Mouse (Mus musculus) forebrain, embryonic 15.5 days (tissue): ENCODE results near the gene Ppp1r15a. TPM values are rescaled to one million over a fixed set of nuclear protein-coding genes. Genes with fewer than 3 reads are reported as not detected.
"Not testable (repeated sequence)": the region's sequence is repeated elsewhere in the genome, so short reads cannot be mapped to it uniquely, and the experiment has no call there.

Source experiments
- ATAC-seq: fragments of 200-750 bp; cut with Nextera tagmentation; replicated peaks from 2 replicates; pipeline ENCODE4 v1.8.0; 2017; ENCODE audit warnings: mild to moderate bottlenecking, moderate TSS enrichment, moderate library complexity
- H3K27ac ChIP-seq: fragments of 300-500 bp; sonication (generic); replicated peaks from 2 replicates; pipeline ENCODE4 v1.5.1; 2015; ENCODE audit warnings: mild to moderate bottlenecking, inconsistent platforms
- H3K27me3 ChIP-seq: fragments of 300-500 bp; sonication (generic); 2 replicates; pipeline ENCODE4 v1.6.1; 2015; ENCODE audit warnings: inconsistent platforms
- H3K36me3 ChIP-seq: fragments of 300-500 bp; sonication (generic); 2 replicates; pipeline ENCODE4 v1.6.1; 2015; ENCODE audit warnings: mild to moderate bottlenecking, inconsistent platforms
- H3K4me1 ChIP-seq: fragments of 300-500 bp; sonication (generic); 2 replicates; pipeline ENCODE4 v1.6.1; 2015; ENCODE audit warnings: inconsistent platforms
- H3K4me2 ChIP-seq: fragments of 300-500 bp; sonication (generic); replicated peaks from 2 replicates; pipeline ENCODE4 v1.6.1; 2015; ENCODE audit warnings: mild to moderate bottlenecking, inconsistent platforms
- H3K4me3 ChIP-seq: fragments of 300-500 bp; sonication (generic); 2 replicates; pipeline ENCODE4 v1.5.1; 2015; ENCODE audit warnings: mild to moderate bottlenecking, inconsistent platforms
- H3K9ac ChIP-seq: fragments of 300-500 bp; sonication (generic); replicated peaks from 2 replicates; pipeline ENCODE4 v1.6.1; 2015; ENCODE audit warnings: mild to moderate bottlenecking, inconsistent platforms
- H3K9me3 ChIP-seq: fragments of 300-500 bp; sonication (generic); 2 replicates; pipeline ENCODE4 v1.6.1; 2016; ENCODE audit warnings: inconsistent platforms
- WGBS: fragments of 180-500 bp; shearing (Covaris S2); methylation state at CpG from one replicate; pipeline ENCODE4 v1.1.7; 2015; ENCODE audit warnings: mixed read lengths; 5-methylcytosine and 5-hydroxymethylcytosine counted together
- polyA plus RNA-seq: library from polyadenylated mRNA; unstranded; fragments of >200 nt; fragmentation: Nextera tagmentation; extraction: Ambion mirVana; gene quantifications from 2 replicates; pipeline ENCODE4 v1.2.1, GENCODE M21; 2015

Gene Ppp1r15a
- polyA plus RNA-seq, 1 experiment from 2014 or later = 15.4 TPM

DNA sequence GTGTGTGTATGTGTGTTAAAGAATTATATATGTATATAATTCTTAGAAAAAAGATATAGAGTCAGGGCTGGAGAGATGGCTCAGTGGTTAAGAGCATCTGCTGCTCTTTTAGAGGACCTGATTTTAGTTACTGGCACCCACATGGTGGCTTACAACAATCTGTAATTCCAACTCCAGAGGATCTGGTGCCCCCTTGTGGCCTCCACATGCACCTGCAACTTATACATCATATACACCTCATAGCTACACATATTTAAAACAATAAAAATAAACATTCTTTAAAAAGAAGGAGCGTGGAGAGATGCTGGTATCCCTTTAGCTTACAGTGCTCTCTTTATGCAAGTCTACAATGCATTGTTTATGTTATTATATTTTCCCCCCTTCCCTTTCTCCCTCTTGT is 18.5 kb upstream of the Ppp1r15a start:
- no peak for ATAC-seq
- no peak overlapping the region for H3K27ac ChIP-seq
- H3K36me3 ChIP-seq = no peaks in the 10 kb centered on the region
- no peak overlapping the region for H3K4me2 ChIP-seq
- H3K27me3 ChIP-seq = no peaks in the 10 kb centered on the region
- H3K4me1 ChIP-seq = no peaks in the 10 kb centered on the region
- H3K9me3 ChIP-seq = no peaks in the 10 kb centered on the region
- 97% methylated on average over 1 of the region's 1 CpGs for WGBS
- H3K4me3 ChIP-seq = no peak overlapping the region
- H3K9ac ChIP-seq = no peak overlapping the region

DNA sequence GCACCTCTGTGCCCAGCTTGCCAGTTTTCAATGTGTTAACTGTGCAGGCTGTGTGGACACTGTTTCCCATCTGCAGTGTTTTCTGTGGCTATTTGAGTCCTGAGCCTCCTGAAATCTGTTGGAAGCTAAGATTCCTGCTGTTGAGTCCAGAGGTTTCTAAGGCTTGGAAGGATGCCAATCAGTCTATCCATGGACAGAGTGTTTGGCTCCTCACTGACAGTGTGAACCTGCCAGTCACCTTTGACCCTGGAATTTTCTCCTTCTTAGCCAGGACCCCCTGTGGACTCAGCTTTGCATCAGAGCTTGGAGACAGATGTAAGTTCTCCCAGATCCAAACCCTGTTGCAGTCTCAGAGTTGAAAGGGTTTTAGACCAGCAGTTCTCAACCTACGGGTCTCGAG is 14.1 kb upstream of the Ppp1r15a start:
- no peak for ATAC-seq
- no peak overlapping the region for H3K9ac ChIP-seq
- no peaks in the 10 kb centered on the region for H3K9me3 ChIP-seq
- H3K4me1 ChIP-seq = peaks cover 7% of the 10 kb centered on the region
- 73% methylated on average over 2 of the region's 2 CpGs for WGBS
- no peak overlapping the region for H3K27ac ChIP-seq
- no peaks in the 10 kb centered on the region for H3K27me3 ChIP-seq
- H3K4me3 ChIP-seq = no peak overlapping the region
- H3K4me2 ChIP-seq = no peak overlapping the region
- no peaks in the 10 kb centered on the region for H3K36me3 ChIP-seq

DNA sequence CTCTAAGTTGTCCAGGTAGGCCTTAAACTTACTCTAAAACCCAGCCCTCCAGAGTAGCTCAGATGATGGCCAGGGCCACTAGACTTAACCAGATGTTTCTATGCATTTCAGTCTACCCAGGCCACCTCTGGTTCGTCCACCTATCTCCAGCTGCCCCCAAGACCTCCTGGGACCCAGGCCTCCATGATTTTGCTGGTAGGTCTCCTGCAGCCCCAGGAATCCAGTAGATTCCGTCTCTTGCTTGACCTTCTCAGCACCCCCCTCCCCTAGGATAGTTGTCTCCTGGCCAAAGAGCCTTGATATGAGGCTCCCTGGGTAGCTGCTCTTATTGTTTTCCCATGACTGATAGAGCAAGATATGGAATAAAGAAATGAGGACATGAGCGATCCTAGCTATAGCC is 13.0 kb upstream of the Ppp1r15a start:
- no peak overlapping the region for H3K4me3 ChIP-seq
- no peak overlapping the region for H3K9ac ChIP-seq
- H3K4me1 ChIP-seq = peaks cover 7% of the 10 kb centered on the region
- WGBS = 90% methylated on average over 3 of the region's 3 CpGs
- no peak; the same call in 1 of the 2 replicates for ATAC-seq
- H3K36me3 ChIP-seq = no peaks in the 10 kb centered on the region
- no peak overlapping the region for H3K4me2 ChIP-seq
- no peaks in the 10 kb centered on the region for H3K9me3 ChIP-seq
- no peaks in the 10 kb centered on the region for H3K27me3 ChIP-seq
- H3K27ac ChIP-seq = no peak overlapping the region

DNA sequence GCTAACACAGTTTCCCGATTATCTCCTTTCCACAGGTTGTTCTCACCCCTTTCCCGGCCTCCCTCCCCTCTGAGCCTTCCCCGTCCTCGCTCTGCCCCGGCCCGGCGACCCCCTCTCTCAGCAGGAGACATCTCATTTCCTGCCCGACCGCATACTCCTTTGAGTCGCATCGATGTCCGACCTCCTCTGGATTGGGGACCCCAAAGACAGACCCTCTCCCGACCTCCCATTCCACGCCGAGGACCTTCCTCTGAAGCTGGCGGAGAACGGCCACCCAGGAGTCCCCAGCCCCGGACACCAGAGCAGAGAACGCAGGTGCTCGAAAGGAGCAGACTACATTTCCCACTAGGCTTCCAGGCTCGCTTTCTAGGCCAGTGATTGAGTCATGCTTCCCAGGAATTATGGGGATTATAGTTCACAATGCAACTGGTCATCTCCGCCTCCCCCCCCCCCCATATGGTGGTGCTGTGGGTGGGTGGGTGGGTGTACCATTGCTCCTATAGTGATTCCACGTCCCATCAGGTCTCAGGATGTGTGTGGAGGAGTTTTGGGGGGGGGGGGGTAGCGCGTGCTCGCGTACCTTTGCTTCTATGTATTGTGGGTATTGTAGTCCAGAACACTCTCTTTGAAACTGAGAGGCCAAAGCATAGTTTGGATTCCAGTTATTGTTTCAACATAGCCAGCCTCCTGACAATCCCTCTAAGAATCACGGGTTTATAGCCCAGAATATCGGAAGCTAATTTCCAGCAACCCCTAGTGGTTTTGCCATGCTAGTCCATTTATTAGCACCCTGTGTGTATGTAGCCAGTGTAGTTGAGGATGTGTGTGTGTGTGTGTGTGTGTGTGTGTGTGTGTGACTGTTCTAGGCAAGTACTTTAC is 12.3 kb upstream of the Ppp1r15a start:
- no peaks in the 10 kb centered on the region for H3K27me3 ChIP-seq
- peak overlapping the region; percentile 72 for H3K9ac ChIP-seq
- peak overlapping the region; percentile 81 for H3K4me2 ChIP-seq
- H3K4me3 ChIP-seq = peak overlapping the region; percentile 54
- peak; percentile 90 for ATAC-seq
- under 1% methylated on average over 28 of the region's 29 CpGs for WGBS
- H3K9me3 ChIP-seq = no peaks in the 10 kb centered on the region
- peaks cover 7% of the 10 kb centered on the region for H3K4me1 ChIP-seq
- no peaks in the 10 kb centered on the region for H3K36me3 ChIP-seq
- 0 out of 2 replicates have a peak overlapping the region, but pooled peaks have one; percentile 29 for H3K27ac ChIP-seq

DNA sequence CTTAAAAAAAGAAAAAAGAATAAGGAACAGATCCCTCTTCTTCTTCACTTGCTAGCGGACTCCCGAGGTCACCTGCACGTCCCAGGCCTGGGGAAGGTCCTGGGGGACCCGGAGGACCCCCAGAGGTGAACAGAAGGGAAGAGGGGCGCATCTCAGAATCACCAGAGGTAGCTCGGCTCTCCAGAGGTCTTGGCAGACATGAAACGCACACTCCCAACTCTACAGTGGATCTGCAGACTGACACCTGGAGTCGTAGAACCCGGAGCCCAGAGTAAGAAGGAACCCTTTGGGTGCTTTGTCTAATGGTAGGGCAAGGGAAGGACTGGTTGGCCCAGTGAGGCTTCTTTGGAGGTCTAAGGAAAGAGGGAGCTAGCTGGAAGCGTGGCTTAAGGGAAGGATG is 11.5 kb upstream of the Ppp1r15a start:
- Histone ChIP-seq H3K4me1 (peaks cover 7% of the 10 kb centered on the region), H3K4me3 (peak overlapping the region; percentile 54), H3K9ac (peak overlapping the region; percentile 72), H3K36me3 (no peaks in the 10 kb centered on the region), H3K27me3 (no peaks in the 10 kb centered on the region), H3K4me2 (peak overlapping the region; percentile 81), H3K9me3 (no peaks in the 10 kb centered on the region), H3K27ac (no peak overlapping the region)
- peak; percentile 6; the same call in 1 of the 2 replicates for ATAC-seq
- 77% methylated on average over 10 of the region's 10 CpGs for WGBS

DNA sequence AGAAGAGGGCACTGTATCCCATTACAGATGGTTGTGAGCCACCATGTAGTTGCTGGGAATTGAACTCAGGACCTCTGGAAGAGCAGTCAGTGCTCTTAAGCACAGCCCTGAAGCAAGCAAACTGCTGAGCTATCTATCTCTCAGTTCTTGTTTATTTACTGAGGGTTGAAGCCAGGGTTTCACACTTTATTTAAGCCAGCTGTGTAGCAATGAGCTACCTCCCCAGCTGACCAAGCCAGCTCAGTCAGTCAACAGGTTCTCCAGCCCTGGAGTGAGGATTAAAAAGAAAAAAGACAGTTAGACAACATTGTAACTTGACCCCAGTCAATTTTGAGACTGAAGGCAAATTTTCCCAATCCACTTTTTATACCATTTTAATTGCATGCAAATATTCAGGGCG is 9.6 kb upstream of the Ppp1r15a start:
- ATAC-seq = no peak
- WGBS = 76% methylated on average over 1 of the region's 1 CpGs
- H3K9ac ChIP-seq = no peak overlapping the region
- H3K9me3 ChIP-seq = no peaks in the 10 kb centered on the region
- H3K27ac ChIP-seq = no peak overlapping the region
- no peaks in the 10 kb centered on the region for H3K36me3 ChIP-seq
- no peak overlapping the region for H3K4me3 ChIP-seq
- peaks cover 7% of the 10 kb centered on the region for H3K4me1 ChIP-seq
- no peak overlapping the region for H3K4me2 ChIP-seq
- H3K27me3 ChIP-seq = no peaks in the 10 kb centered on the region

DNA sequence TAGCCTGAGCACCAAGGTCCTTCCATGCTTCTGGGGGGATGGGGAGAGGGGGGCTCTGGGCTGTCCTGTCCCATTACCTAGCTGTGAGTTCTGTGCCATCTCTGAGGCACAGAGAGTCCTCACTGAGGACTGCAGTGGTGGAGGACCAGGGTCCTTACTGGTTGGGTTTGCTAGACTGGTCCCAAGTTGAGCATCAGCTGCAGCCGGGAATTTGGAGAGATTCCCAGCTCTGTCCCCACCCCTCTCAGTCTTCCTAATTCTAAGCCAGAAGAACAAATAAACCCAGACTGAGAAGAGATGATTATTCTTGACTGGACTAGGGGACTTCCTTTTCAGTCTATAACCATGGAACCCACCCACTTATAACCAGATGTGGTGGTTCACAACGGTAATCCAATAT is 4.6 kb upstream of the Ppp1r15a start:
- Histone ChIP-seq H3K9ac (no peak overlapping the region), H3K9me3 (no peaks in the 10 kb centered on the region), H3K27ac (no peak overlapping the region), H3K4me1 (peaks cover 3% of the 10 kb centered on the region; the same call in 1 of the 2 replicates), H3K4me3 (no peak overlapping the region), H3K36me3 (no peaks in the 10 kb centered on the region), H3K27me3 (no peaks in the 10 kb centered on the region), H3K4me2 (no peak overlapping the region)
- WGBS = 66% methylated on average over 2 of the region's 2 CpGs
- ATAC-seq = no peak

DNA sequence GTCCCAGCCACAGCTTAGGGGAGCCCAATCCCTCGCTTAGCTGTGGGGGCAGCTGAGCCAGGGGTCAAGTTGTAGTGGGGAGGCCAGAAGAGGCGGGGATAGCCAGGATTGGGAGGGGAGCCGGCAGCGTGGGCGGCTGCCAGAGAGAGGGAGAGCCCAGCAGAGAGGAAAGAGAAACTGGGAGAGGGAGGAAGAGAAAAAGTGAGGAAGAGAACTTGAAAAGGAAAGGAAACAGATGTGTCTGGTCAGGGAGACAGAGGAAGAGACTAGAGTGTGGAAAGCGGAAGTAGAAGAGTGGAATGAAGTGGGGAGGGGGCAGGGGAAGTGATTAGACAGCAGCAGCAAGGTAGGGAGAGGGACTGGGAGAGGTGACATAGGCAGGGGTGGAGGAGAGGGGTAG is 3.4 kb upstream of the Ppp1r15a start:
- peaks cover 14% of the 10 kb centered on the region for H3K4me1 ChIP-seq
- H3K27me3 ChIP-seq = no peaks in the 10 kb centered on the region
- no peaks in the 10 kb centered on the region for H3K9me3 ChIP-seq
- 24% methylated on average over 6 of the region's 6 CpGs for WGBS
- no peak overlapping the region for H3K9ac ChIP-seq
- ATAC-seq = no peak
- no peak overlapping the region for H3K4me3 ChIP-seq
- H3K4me2 ChIP-seq = no peak overlapping the region
- H3K27ac ChIP-seq = no peak overlapping the region
- H3K36me3 ChIP-seq = no peaks in the 10 kb centered on the region

DNA sequence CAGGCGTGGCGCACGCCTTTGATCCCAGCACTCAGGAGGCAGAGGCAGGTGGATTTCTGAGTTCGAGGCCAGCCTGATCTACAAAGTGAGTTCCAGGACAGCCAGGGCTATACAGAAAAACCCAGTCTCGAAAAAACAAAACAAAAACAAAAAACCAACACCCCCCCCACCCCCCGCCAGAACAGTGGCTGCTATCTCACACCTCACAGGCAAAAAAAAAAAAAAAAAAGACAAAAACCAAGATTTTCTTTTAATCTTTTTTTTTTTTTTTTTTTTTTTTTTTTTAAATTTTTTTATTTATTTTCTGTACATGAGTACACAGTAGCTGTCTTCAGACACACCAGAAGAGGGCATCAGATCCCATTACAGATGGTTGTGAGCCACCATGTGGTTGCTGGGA is 1.1 kb upstream of the Ppp1r15a start:
- WGBS = 95% methylated on average over 6 of the region's 6 CpGs
- not testable (repeated sequence) for H3K27me3 ChIP-seq, ATAC-seq, H3K4me2 ChIP-seq, H3K9ac ChIP-seq, H3K4me3 ChIP-seq, H3K36me3 ChIP-seq, H3K9me3 ChIP-seq, H3K27ac ChIP-seq
- peaks cover 29% of the 10 kb centered on the region for H3K4me1 ChIP-seq

DNA sequence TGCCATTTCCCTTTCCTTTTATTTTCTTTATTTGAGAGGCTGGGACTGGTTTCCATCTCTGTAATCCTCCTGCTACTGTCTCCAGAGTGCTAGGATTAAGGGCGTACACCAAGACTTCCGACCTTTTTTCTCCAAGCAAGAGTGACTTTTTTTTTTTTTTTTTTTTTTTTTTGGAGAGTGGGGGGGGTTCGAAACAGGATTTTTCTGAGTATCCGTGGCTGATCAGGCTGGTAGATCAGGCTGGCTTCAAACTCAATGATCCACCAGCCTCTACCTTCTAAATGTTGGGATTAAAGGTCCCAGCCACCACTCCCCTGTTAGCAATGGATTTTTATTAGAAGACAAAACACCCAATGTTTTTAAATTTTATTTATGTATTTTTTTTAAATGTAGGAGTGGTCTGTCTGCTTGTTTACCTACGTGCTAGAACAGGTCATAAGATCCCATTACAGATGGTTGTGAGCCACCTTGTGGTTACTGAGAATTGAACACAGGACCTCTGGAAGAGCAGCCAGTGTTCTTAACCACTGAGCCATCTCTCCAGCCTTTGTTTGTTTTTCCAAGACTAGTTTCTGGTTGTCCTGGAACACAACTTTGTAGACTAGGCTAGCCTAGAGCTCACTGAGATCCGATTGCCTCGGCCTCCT is 529 bp upstream of the Ppp1r15a start:
- peak overlapping the region; percentile 76 for H3K27ac ChIP-seq
- WGBS = 25% methylated on average over 7 of the region's 7 CpGs
- ATAC-seq = no peak; the same call in 1 of the 2 replicates

DNA sequence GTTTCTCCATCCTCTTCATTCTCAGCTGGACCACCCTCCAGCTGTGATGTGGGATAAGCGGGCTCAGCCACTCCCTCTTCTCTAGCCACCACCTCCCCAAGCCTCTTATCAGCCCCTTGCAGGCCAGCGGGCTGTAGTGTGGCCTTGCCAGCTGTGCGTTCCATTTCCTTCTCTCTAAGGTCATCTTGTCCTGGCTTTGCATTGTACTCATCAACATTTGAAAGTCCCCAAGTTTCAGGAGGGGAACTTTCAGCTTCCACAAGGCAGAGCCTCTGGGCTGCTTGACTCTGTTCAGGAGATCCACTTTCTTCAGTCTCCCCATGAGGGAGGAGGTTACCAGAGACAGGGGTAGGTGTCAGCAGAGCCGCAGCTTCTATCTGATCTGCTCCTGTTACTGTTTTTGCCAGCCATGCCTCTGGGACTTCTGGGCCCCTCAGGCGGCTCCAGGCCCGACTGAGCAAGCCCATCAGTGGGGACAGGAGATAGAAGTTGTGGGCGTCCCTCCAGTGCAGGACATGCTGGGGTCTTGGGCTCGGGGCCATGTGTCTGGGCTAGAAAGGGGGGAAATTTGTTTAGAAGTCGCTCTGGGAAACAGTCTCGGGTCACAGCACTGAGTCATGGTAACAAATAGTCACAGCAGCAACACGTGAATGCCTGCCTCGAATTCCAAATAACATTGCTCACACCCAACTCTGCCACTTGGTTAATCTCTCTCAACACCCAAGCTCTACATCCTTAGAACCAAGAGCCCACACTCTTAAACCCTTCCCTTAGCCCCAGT is 1.0 kb downstream of the Ppp1r15a start:
- Histone ChIP-seq H3K9me3 (no peaks in the 10 kb centered on the region), H3K4me2 (peak overlapping the region; percentile 76), H3K27ac (no peak overlapping the region), H3K27me3 (no peaks in the 10 kb centered on the region), H3K4me3 (peak overlapping the region; percentile 65), H3K9ac (peak overlapping the region; percentile 71), H3K4me1 (peaks cover 29% of the 10 kb centered on the region), H3K36me3 (no peaks in the 10 kb centered on the region)
- WGBS = 31% methylated on average over 12 of the region's 12 CpGs
- no peak for ATAC-seq

More for the DNA sequence above, 529 bp upstream of the Ppp1r15a start:
- Histone ChIP-seq H3K4me1 (peaks cover 31% of the 10 kb centered on the region), H3K36me3 (no peaks in the 10 kb centered on the region), H3K4me2 (peak overlapping the region; percentile 76), H3K9me3 (no peaks in the 10 kb centered on the region), H3K4me3 (peak overlapping the region; percentile 65), H3K27me3 (no peaks in the 10 kb centered on the region), H3K9ac (peak overlapping the region; percentile 71)

DNA sequence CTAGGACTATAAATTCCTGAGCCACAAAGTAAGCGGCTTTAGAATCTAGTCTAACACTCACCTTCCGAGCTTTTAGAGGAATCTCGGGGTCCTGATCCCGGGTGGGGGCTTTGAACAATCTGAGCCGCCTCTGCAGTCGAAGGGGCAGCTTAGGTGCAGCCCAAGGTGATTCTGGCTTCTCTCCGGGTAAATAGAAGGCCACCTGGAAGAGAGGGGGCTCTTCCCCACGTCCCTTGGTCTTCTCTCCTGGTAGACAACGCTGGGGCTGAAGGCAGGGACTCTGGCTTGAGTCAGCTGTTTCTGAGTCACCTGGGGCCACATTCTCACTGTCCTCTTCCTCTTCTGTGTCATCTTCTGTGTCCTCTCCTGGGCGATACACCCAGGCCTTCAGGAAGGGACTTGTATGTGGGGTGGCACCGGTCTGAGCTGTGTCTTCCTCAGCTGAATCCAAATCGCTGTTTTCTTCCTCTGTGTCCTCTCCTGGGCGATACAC is 2.3 kb downstream of the Ppp1r15a start:
- Histone ChIP-seq H3K9me3 (no peaks in the 10 kb centered on the region), H3K4me2 (no peak overlapping the region), H3K9ac (no peak overlapping the region), H3K4me1 (peaks cover 29% of the 10 kb centered on the region), H3K27ac (no peak overlapping the region), H3K27me3 (no peaks in the 10 kb centered on the region), H3K4me3 (no peak overlapping the region), H3K36me3 (no peaks in the 10 kb centered on the region)
- no peak for ATAC-seq
- WGBS = 89% methylated on average over 13 of the region's 13 CpGs
